Mouse (Mus musculus) telencephalon, adult 2 months (tissue): ENCODE measurements at regions not wholly inside any gene's neighbourhood (a gene's known extent, or its start where the extent isn't known, plus 50 kb on each side); places are given as distances from the start of the nearest gene placed in this dataset.
A peak's percentile ranks its signal among the peaks of the same experiment; 100 is the strongest.

ENCODE experiments used
- DNase-seq: peaks from one replicate; pipeline ENCODE4 v3.0.0-alpha.2; 2011; ENCODE audit warnings: low read depth, low spot score

- DNase-seq: peak; percentile 3
These were observed 874.7 kb upstream of the Pom121l12 start for GRCm38 (mm10) chr11:13724375-13724774.

GRCm38 (mm10) chr11:13771065-13771464 is 828.0 kb upstream of the Pom121l12 start:
- DNase-seq: no peak
